Mouse (Mus musculus): ENCODE data around the gene Lrp5.

- no peak for TF ChIP-seq POLR2A (IDR thresholded peaks at IDR 0.05; ENCODE audit: borderline replicate concordance, low read depth, low read length)
- peak; percentile 48; the same call in 1 of the 2 replicates for TF ChIP-seq CTCF (IDR thresholded peaks at IDR 0.05; ENCODE audit: low read depth, low read length)
Measured at GRCm38 (mm10) chr19:3724779-3725178, 38.4 kb upstream of the Lrp5 start.
